Mouse (Mus musculus) neural tube, embryonic 10.5 days (tissue): Measurements from ENCODE around the gene Tmem184b.

Source experiments
- DNase-seq: peaks from one replicate; pipeline ENCODE4 v3.0.0-alpha.2; 2017; ENCODE audit warnings: low spot score; ENCODE audit errors: extremely low spot score

Gene Tmem184b

DNA sequence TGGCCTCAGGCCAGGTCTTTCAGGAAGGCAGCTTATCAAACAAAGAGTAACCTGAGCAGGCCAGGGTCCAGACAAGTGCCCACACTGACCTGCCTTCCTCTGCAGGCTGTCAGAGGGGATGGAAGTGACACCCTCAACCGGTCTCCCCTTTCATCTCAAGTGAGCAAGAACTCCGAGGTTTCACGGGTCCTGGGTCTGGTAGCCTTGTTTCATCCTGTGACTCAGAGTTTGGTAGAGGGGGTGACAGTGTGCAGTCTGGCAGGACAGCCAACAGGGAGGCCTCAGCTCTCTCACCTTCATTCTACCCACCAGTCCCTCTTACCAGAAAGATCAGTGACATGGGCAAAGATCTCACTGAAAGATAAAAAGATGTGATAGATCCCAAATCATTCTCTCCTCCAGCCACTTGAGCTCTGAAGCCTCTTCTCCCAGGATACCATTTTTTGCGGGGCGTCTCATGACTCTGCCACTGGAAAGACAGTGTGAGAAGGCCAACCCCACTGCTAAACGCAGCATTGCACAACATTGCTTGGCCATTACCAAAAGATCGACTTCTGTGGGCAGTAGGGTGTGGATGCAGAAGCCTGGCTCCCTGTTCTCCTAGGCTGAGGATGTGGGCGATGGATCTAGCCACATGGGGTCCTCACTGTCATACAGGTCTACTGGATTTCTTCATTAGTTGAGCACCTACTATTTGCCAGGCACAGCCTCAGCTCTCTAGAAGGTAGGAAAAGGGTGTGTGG, 57.1 kb downstream of the Tmem184b start, which contains the start of gene Maff:
Gene Maff (plus strand): TSS at position 571 of the 743 bp plus-strand sequence.
- no peak for DNase-seq

DNA sequence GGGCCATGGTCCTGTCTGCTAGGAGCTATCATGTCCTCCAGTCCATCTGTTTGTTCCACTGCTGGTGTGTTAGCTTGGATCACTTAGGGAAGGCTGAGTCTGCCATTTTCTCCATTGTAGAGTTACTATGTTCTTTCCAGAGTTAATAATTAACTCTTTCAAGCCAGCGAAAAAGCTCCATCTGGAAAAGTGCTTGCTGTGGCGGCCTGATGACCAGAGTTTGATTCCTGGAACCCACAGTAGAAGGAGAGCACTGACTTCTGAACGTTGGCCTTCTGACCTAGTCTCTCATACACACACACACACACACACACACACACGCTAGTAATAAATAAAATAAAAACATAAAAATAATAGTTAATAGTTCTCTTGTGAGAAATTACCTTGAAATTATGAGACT, 58.7 kb downstream of the Tmem184b start:
- no peak for DNase-seq

DNA sequence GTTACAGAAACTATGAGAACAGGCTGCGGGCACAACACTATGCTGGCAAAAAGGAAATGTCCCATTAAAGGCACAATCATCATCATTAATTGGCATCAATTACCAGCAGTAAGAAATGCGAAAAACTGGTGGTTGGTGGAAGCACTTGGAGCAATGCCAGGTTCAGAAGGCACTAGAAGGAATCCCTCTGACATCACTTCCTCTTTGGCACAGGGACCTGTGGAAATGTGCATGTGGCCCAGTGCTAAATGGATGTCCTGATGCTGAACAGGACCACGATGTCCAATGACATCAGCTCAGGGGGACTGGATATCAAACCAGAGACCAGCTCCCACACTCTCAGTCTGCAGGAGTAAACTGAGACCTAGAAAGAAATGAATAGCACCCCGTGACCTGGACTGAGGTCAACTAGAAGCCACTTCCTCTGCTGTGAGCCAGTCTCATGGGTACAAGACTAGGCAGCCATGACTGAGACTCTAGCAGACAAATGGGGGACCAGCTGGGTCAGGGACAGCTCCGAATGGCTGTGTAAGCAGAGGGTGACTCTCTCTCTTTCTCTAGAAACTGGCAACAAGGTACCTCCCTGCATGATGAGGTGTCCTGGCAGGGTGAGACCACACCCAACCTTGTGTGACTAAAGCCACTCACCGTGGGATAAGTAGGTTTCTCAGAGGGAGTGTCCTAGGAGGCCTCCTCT, 60.6 kb downstream of the Tmem184b start:
- DNase-seq, result no peak

DNA sequence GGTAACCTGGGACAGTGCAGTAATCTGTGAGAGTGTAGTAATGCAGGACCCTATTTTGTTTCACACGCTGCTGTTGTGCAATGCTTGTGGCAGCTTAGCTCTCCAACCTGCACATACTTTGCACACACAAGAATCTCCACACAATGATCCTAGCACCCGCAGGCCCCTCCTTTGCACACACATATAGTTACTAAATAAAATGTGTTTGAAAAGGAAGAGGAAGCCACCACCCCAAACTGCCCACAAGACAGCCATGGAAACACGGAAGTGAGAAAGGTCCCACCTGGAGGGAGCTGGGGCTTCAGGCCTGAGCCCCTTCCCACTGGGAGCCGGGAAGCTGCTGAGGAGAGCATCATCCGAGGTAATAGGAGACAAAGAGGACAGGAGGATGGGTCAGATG, 64.4 kb downstream of the Tmem184b start:
- DNase-seq, result no peak

DNA sequence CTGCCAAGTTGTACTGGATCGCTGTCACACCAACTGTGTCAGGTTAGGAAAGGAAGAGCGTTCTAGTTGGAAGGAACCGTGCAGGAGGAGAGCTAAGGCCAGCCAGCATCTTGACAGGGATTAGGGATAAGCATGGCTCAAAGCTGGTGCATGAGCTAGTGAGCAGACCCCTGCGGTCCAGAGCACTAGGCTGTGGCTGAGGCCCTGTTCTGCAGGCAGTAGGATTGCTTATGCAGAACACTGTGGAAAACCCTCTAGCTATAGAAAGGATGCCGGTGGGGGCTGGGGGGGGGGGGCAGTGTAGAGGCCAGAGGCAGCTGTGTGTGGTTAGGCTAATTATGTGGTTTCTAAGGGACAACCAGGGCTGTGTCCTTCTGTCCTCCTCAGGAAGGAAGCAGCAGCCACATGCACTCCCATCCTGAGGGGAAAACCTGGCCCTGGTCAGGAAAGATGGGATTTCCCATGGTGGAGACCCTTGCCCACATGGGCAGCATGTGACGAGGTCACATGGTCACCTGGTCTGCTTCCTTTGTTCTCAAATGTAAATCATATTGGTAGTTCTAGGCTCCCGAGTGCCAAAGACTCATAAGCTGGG, 68.2 kb downstream of the Tmem184b start:
- no peak for DNase-seq

DNA sequence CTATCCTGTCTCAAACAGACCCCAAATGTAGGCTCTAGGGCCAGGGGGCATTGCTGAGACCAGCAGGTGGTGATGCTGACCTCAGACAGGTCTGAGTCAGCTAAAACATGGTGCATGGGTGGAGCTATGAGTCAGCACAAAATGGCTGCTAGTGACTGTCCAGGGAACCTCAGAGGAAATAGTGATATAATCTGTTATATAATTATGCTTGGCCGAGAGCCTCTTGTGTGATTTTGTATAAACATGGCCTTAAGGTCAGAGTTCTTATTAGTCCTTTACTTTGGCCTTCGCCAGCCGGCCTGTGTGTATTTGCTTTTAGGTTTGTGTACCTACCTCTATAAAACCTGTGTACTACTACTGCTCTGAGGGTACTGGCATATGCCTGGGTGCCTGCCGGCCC, 70.0 kb downstream of the Tmem184b start:
- no peak for DNase-seq

DNA sequence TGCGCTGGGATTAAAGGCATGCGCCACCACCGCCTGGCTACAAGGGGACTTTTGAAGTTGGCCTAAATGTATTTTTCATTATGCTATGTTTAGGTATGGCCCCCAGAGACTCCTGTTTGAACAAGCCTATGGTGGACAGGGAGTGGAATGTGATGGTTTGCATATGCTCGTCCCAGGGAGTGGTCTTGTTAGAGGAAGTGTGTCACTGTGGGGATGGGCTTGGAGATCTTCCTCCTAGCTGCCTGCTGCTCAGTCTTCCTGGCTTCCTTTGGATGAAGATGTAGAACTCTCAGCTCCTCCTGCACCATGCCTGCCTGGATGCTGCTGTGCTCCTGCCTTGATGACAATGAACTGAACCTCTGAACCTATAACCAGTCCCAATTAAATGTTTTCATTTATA, 72.8 kb downstream of the Tmem184b start:
- no peak for DNase-seq

DNA sequence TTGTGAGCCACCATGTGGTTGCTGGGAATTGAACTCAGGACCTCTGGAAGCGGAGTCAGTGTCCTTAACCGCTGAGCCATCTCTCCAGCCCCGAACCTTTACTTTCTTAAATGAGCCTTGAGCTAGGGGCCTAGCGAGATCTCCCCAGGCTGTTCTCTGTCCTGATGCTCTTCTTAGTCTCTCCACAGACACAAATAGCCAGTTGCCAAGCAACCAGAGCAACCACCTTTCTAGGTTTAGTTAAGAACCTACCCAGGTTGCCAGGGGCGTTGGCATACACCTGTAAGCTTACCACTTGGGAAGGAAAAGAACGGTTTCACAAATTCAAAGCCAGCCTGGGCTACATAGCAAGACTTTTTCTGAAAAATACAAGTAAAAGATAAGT, 73.4 kb downstream of the Tmem184b start:
- no peak for DNase-seq

DNA sequence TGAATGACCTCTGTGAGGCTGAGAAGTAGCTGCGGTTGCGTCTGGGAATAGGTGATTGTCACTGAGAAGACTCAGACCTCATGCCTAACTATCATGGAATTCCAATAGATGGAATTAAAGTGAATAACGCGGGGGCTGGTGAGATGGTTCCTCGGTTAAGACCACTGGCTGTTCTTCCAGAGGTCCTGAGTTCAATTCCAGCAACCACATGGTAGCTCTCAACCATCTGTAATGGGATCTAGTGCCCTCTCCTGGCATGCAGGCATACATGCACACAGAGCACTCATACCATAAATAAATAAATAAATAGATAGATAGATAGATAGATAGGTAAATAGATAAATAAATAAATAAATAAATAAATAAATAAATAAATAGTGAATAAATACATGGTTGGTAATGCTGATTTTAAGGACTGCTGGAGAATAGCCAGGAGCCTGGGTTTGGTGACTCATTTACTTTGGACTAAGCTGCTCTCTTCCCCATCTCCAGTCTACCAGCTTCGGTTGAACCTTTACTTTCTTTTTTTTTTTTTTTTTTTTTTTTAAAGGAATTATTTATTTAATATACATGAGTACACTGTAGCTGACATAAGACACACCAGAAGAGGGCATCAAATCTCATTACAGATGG, 73.9 kb downstream of the Tmem184b start:
- no peak for DNase-seq

DNA sequence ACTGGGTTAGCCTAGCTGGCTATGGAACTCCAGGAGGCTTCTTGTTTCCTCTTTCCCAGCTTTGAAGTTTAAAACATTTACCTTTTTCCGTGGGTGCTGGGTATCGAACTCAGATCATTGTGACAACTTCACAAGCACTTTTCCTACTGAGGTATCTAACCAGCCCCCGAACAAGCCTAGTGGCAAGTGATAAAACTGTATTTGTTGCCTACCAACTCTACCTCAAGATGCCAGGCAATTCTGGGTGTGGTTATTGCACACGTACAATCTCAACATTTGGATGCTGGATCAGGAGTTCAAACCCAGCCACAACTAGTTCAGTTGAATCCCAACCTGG, 74.5 kb downstream of the Tmem184b start:
- DNase-seq, result no peak

DNA sequence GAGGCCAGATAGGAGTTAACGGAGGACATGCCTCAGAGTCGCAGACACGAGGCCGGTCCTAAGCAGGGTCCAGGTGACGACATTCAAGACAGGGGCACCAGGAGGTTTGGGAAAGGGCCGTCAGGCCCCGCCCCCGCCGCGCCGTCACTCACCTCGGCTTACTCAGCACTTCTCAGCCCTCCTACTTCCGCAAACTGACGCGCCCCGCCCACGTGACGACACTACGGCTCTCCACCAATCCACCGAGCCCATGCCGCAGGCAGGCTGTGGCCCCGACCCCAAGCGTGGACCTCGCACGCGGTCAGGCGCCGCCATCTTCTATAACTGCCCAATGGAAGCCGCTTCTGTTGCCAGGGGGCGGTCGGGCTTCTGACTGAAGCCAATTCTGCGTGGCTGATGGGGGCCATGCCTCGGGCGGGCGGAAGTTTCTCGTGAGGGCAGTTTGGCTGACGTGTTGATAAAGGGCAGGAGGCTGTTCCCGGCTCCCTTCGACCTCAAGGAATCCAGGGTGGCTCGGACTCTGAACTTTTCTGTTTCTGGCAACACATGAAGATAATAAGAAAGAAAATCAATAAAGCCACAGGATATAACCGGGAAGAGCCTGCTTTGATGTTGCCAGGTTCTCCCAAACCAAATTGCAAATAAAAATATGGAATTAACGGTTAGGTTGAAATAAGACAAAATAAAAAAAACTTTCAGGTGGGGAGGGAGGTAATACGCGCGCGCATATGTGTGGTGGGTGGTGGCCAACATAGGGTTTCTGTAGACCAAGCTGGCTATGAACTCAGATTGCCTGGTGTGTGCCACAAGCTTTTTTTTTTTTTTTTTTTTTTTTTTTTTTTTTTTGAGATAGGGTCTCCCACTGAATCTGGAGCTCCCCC, 75.1 kb downstream of the Tmem184b start, which contains the start of gene Pla2g6:
Gene Pla2g6 (minus strand): TSS at position 333 of the 881 bp plus-strand sequence.
- DNase-seq, result peak; percentile 100

DNA sequence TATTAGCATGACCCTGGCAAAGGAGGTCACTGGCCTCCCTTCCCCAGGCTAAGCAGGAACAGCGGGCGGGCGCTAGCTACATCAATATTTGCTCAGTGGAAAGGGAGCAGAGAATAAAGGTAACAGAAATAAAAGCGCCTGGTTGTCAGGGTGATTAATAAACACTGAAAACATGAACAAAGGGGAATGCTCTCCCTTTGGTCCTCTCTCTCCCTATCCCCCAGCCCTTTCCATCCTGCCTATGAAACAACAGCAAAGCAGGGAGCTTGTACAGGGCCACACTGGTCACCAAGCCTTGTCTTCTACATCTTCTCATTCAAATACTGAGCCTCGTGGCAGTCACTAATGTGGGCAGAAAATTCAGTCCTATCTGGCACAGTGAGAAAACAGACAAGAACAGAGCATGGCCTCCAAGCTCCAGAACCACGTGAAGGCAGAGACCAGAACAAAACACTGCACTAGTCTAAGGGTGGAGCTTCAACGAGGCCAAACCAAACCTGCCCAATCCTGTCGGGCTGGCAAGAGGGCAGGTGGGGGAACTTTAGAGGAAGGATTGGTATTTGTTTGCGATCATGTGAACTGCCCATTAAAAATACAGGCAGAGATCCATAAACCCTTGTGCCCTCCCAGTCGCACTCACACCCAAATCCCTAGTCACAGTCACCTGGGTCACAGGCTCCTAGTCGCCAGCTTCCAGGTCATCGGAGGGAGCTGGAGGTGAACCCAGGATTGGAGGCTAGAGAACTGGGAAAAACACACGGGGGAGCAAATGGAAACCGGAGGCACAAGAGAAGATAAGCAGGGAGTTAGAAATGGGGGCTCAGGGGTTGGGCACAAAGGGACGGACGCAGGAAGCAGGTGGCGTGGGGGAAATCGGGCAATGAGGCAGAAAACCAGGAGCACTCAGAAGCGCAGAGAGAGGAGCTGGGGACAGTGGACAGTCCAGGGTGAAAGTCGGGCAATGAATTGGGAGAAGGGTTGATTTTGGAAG, 76.1 kb downstream of the Tmem184b start:
- peak; percentile 63 for DNase-seq

DNA sequence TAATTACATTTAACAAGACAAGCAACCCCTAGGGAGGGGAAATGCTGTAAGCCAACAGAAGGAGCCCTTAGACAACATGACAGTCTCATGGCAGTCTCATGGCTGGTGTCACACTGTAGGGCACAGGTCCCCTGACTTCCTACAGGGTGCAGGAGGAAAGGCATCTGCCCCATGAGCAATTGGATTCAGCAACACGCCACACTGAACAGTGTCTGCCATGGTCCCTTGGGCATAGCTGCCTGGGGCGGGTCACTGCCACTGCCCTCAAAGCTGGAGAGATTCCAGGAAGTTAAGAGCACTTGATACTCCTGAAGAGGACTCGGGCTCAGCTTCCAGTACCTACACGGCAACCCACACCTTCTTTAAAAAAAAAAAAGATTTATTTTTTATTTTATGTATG, 77.1 kb downstream of the Tmem184b start:
- DNase-seq, result no peak

DNA sequence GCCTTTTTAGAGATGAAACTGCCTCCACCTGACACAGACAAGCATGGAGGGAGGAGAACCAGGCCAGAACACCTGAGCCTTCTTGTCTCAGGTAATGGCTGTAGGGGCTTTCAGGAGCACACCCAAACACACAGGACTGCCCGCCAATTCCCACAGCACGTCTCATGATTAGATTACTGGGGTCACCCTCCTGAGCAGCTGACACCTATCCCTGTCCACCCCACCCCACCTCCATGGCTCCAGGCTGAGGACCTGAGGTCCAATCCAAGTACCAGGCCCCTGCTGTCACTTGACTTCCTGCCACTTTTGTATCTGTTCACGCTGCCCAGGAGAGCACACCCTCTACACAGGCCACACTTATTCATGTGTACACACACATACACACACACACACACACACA, 77.6 kb downstream of the Tmem184b start:
- no peak for DNase-seq

DNA sequence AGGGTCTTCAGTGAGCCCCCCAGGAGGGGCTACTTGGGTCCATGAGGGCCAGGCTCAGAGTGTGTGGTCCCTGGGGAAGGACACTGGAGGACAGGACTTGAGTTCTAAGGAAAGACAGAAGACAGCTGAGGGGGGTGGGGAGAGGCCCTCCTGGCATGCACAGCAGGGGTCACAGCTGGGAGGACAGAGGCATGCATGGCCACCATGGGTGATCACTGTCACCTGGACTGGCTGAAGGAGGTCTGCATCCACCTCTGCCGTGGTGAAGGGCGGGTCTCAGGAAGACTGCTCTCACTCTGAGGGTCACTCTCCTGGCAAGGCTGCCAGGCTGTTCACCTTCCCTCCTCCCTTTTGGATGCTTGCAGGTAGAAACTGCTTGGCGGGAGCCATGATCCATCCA, 79.0 kb downstream of the Tmem184b start:
- no peak for DNase-seq

DNA sequence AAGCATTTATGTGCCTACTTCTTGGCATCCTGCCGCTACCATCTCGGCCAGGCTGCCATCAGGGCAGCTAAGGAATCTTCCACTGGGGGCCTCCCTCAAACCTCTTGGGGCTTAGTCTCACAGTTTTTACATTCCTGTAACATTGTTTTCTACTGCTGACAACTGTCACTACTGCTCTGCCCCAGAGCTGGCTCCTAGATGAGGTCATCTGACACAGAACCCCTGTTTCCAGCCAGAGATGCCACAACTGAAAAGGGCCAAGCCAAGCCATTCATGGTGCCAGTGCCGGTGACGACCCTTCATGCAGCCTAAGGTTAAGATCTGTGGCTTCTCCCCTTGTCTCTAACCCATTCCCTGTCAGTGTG, 79.6 kb downstream of the Tmem184b start:
- DNase-seq, result no peak

DNA sequence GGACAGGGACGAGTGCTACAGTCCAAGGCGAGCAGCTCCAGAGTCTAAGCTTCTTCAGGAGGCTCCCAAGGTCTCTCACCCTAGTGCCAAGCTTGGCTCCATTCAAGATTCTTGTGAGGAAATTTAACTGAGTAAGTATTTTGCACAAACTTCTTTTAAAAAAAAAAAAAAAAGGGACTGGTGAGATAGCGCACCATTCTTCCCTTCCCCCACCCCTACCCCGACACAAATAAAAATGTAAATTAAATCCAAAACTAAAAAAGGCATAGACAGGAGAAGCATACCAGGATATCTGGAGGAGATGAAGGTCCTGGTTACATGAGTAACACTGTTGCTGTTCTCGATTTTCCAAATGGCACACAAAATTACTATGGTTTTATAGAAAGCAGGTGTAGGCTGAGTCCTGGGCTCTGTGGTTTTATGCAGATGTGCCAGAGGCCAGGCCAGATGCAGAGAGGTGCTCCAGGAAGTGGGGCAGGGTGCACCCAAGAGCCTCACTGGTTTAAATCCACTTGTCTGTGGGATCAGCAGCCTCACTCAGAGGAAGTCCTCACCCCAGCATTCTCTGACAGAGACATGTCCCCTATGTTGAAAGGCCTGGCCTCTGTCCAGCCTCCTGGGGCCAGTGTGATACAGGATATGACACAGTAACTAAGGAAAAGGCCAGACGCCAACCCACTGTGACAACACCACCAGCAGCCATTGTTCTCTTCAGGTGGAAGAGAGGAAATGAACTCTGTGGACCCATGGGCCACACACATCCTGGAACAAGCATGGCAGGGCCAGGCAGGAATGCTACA, 80.2 kb downstream of the Tmem184b start:
- no peak for DNase-seq

DNA sequence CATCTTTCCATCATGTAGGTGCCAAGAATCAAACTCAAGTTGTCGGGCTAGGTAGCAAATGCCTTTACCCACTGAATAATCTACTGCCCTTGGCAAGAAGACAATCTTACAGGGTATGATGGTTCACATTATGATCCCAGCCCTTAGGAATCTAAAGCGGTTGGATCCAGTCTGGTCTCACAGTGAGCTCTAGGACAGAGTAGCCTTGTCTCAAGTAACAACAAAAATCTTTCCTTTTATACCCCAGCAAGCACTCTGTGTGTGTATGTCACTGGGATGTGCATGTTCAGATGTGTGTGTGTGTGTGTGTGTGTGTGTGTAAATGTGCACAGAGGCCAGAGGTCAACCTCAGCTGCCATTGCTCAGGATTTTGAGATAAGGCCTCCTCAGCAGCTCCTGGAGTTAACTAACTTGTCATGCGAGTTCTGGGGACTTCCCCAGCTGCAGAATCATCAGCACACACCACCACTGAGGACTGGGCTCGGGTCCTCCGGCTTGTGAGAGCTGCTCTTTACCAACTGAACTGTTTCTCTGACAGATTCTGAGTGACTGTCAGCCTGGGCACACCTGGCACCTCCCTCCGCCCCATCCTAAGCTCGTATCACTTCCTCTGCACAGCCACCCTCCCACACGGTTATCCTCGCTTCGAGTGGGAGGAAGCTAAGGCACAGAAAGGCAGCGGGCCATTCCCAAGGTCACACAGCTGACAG, 80.9 kb downstream of the Tmem184b start:
- DNase-seq, result no peak
